18 mouse cellular contexts compared by ENCODE assay signal in genomic region chr1:65118150-65118913, GRCm38 (mm10). TPM values are rescaled to one million over a fixed set of nuclear protein-coding genes. Genes with fewer than 3 reads are reported as not detected.
DNase-seq lines count a peak whose midpoint lies in the region; ATAC-seq lines count a peak whose summit lies in the region.
"Had no signal": no experiment of that assay in that cellular context is flagged by ENCODE, and none has a peak within 500 bp of the region (broad histone marks: within the 10 kb centered on the region; RNA-seq: fewer than 3 reads in every experiment).

No protein-coding gene starts in this region.

- no peaks in the 10 kb centered on the region for H3K9me3 ChIP-seq in heart, embryonic 16.5 days (replicated peaks; ENCODE audit: control insufficient read depth, low read length)
- no peaks in the 10 kb centered on the region for H3K9me3 ChIP-seq in heart, embryonic 10.5 days
- H3K9me3 ChIP-seq: embryonic facial prominence, embryonic 13.5 days had no signal

- WGBS in heart, embryonic 16.5 days: 66% methylated on average over 8 of the region's 8 CpGs
- 60% methylated on average over 8 of the region's 8 CpGs for WGBS in heart, embryonic 10.5 days

- no peak overlapping the region for H3K9ac ChIP-seq in heart, embryonic 16.5 days (ENCODE audit: low read length)
- H3K9ac ChIP-seq: embryonic facial prominence, embryonic 13.5 days; liver, embryonic 14.5 days had no signal

- ATAC-seq in heart, embryonic 16.5 days (replicated peaks; ENCODE audit: extremely low read depth, insufficient read depth, low FRiP score): peak; percentile 14; the same call in 1 of the 2 replicates
- ATAC-seq: hindbrain, embryonic 16.5 days had no signal

- H3K27ac ChIP-seq in heart, embryonic 16.5 days (ENCODE audit: low read length): no peak overlapping the region
- H3K27ac ChIP-seq in heart, embryonic 10.5 days: no peak overlapping the region
- H3K27ac ChIP-seq: embryonic facial prominence, embryonic 13.5 days; heart, adult 2 months; liver, embryonic 14.5 days; macrophage had no signal

- no peak overlapping the region for H3K4me3 ChIP-seq in heart, embryonic 16.5 days (ENCODE audit: low read length)
- no peak overlapping the region for H3K4me3 ChIP-seq in heart, embryonic 10.5 days
- H3K4me3 ChIP-seq: embryonic facial prominence, embryonic 13.5 days; heart, adult 2 months had no signal

- no peak for DNase-seq in heart, embryonic 10.5 days (ENCODE audit: low spot score)
- DNase-seq in kidney, adult 18-20 months: peak; percentile 56
- peak; percentile 66 to 86 for DNase-seq in kidney, postnatal 25 days
- no peak for DNase-seq in lung, postnatal 25 days (ENCODE audit: low spot score)
- DNase-seq in spleen, adult 18-20 months: no peak
- DNase-seq in spleen, postnatal 4 days (ENCODE audit: low spot score in 2 of 2): no peak
- no peak for DNase-seq in lung, postnatal 36 days
- DNase-seq: cerebellum, postnatal 36 days; heart, adult 2 months; heart, postnatal 14 days; midbrain, embryonic 14.5 days; thymus, adult 18-20 months had no signal

- no peaks in the 10 kb centered on the region for H3K27me3 ChIP-seq in heart, embryonic 16.5 days (ENCODE audit: control insufficient read depth, insufficient read depth, low read length)
- H3K27me3 ChIP-seq in heart, embryonic 10.5 days (ENCODE audit: insufficient read depth, poor library complexity, severe bottlenecking): no peaks in the 10 kb centered on the region
- H3K27me3 ChIP-seq: embryonic facial prominence, embryonic 13.5 days had no signal

- H3K4me1 ChIP-seq in heart, embryonic 16.5 days (ENCODE audit: control insufficient read depth, insufficient read depth, low read length): no peaks in the 10 kb centered on the region
- no peaks in the 10 kb centered on the region for H3K4me1 ChIP-seq in heart, embryonic 10.5 days
- H3K4me1 ChIP-seq: embryonic facial prominence, embryonic 13.5 days had no signal

- no peak overlapping the region for H3K4me2 ChIP-seq in heart, embryonic 16.5 days (ENCODE audit: low read depth, low read length)
- H3K4me2 ChIP-seq: embryonic facial prominence, embryonic 13.5 days had no signal

- H3K36me3 ChIP-seq in heart, embryonic 16.5 days (ENCODE audit: control insufficient read depth, insufficient read depth): no peaks in the 10 kb centered on the region
- H3K36me3 ChIP-seq in heart, embryonic 10.5 days: no peaks in the 10 kb centered on the region
- H3K36me3 ChIP-seq: embryonic facial prominence, embryonic 13.5 days had no signal

RNA-seq across cellular contexts. Expression of gene Gm28845, which starts 1.0 kb away (rescaled TPM):
- not detected in 2 replicates for polyA plus RNA-seq in heart, embryonic 16.5 days (2015; fragmentation: Nextera tagmentation; extraction: Ambion mirVana)
- polyA plus RNA-seq in heart, embryonic 10.5 days (2016; fragmentation: Nextera tagmentation; extraction: Ambion mirVana): not detected in 2 replicates
- polyA plus RNA-seq: embryonic facial prominence, embryonic 13.5 days; forebrain, embryonic 11.5 days; heart, adult 2 months; liver, embryonic 14.5 days; macrophage; midbrain, embryonic 14.5 days had no signal

RNA-seq across cellular contexts. Expression of gene D630023F18Rik, which starts 4.7 kb away (rescaled TPM):
- 0.40 and 0.42 TPM in 2 replicates for polyA plus RNA-seq in heart, embryonic 16.5 days (2015; fragmentation: Nextera tagmentation; extraction: Ambion mirVana)
- 0.12 and 0.31 TPM in 2 replicates for polyA plus RNA-seq in heart, embryonic 10.5 days (2016; fragmentation: Nextera tagmentation; extraction: Ambion mirVana)
- polyA plus RNA-seq: heart, adult 2 months had no signal

RNA-seq across cellular contexts. Expression of gene Cryga, which starts 15.2 kb away (rescaled TPM):
- not detected in 2 replicates for polyA plus RNA-seq in heart, embryonic 16.5 days (2015; fragmentation: Nextera tagmentation; extraction: Ambion mirVana)
- not detected in 2 replicates for polyA plus RNA-seq in heart, embryonic 10.5 days (2016; fragmentation: Nextera tagmentation; extraction: Ambion mirVana)
- polyA plus RNA-seq: embryonic facial prominence, embryonic 13.5 days; forebrain, embryonic 11.5 days; heart, adult 2 months; liver, embryonic 14.5 days; macrophage; midbrain, embryonic 14.5 days had no signal

RNA-seq across cellular contexts. Expression of gene Crygb, which starts 36.2 kb away (rescaled TPM):
- polyA plus RNA-seq in heart, embryonic 16.5 days (2015; fragmentation: Nextera tagmentation; extraction: Ambion mirVana): 0.32 and 0.66 TPM in 2 replicates
- 0.37 TPM in 1 of 2 replicates, not detected in the other for polyA plus RNA-seq in heart, embryonic 10.5 days (2016; fragmentation: Nextera tagmentation; extraction: Ambion mirVana)
- polyA plus RNA-seq: forebrain, embryonic 11.5 days; heart, adult 2 months; liver, embryonic 14.5 days; macrophage; midbrain, embryonic 14.5 days had no signal

RNA-seq across cellular contexts. Expression of gene Crygc, which starts 44.8 kb away (rescaled TPM):
- polyA plus RNA-seq in heart, embryonic 16.5 days (2015; fragmentation: Nextera tagmentation; extraction: Ambion mirVana): not detected in 2 replicates
- not detected in 2 replicates for polyA plus RNA-seq in heart, embryonic 10.5 days (2016; fragmentation: Nextera tagmentation; extraction: Ambion mirVana)
- polyA plus RNA-seq: embryonic facial prominence, embryonic 13.5 days; heart, adult 2 months; hindbrain, embryonic 16.5 days; liver, embryonic 14.5 days; macrophage; midbrain, embryonic 14.5 days had no signal

Comparison
In these comparisons a context has a peak if more than half of its experiments do, and no peak if none do; other contexts are left out.
1. DNase-seq: peak in kidney, adult 18-20 months (single experiment) and kidney, postnatal 25 days (2 of 2); none in heart, embryonic 10.5 days (single experiment), lung, postnatal 25 days (single experiment), spleen, adult 18-20 months (0 of 2), spleen, postnatal 4 days (0 of 2) and lung, postnatal 36 days (single experiment).